Mouse (Mus musculus) bone marrow macrophage, adult 2 months (primary cell): ENCODE data around the gene Cd248. TPM values are rescaled to one million over a fixed set of nuclear protein-coding genes. Genes with fewer than 3 reads are reported as not detected.

Source experiments
- H3K27ac ChIP-seq: 2 replicates; pipeline ENCODE4 v1.5.1; 2012; ENCODE audit warnings: low read depth, low read length; ENCODE audit not compliant: insufficient read depth
- H3K4me1 ChIP-seq: 2 replicates; pipeline ENCODE4 v1.6.1; 2012; ENCODE audit warnings: low read length; ENCODE audit not compliant: control insufficient read depth, insufficient read depth
- H3K4me3 ChIP-seq: 2 replicates; pipeline ENCODE4 v1.5.1; 2012; ENCODE audit warnings: mild to moderate bottlenecking, low read length, moderate library complexity; ENCODE audit not compliant: insufficient read depth
- CTCF ChIP-seq: IDR thresholded peaks from 2 replicates; pipeline ENCODE4 v1.5.1; 2012; ENCODE audit warnings: low read depth, mild to moderate bottlenecking, low read length, moderate library complexity
- POLR2A ChIP-seq: IDR thresholded peaks from 2 replicates; pipeline ENCODE4 v1.6.1; 2012; ENCODE audit warnings: mild to moderate bottlenecking, low read depth, low read length, borderline replicate concordance
- polyA plus RNA-seq: library from polyadenylated mRNA; stranded (reverse); fragments of >200 nt; gene quantifications from 2 replicates; pipeline ENCODE4 v1.2.4, GENCODE M21; 2012; ENCODE audit not compliant: missing spikeins, insufficient read depth, insufficient read length

Gene Cd248
- polyA plus RNA-seq, 1 experiment: 0.35 TPM

DNA sequence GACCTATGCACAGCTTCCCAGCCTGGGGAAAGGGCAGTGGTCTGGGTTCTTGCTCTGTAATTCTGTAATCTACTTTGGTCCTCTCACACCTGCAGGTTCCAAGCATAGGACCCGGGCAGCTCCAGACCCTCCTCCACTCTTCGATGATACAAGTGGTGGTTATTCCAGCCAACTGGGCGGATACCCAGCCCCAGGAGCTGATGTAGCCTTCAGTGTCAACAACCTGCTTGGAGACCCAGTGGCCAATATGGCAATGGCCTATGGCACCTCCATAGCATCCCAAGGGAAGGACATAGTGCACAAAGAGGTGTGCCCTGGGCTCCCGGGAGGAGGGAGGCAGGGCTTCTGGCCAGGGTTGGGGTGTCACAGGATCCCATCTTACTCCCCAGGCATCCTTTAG, 21.4 kb downstream of the Cd248 start:
- peak overlapping the region; percentile 91 for H3K4me3 ChIP-seq
- TF ChIP-seq CTCF (no peak), POLR2A (no peak)
- no peak overlapping the region for H3K27ac ChIP-seq
- peaks cover 20% of the 10 kb centered on the region for H3K4me1 ChIP-seq

DNA sequence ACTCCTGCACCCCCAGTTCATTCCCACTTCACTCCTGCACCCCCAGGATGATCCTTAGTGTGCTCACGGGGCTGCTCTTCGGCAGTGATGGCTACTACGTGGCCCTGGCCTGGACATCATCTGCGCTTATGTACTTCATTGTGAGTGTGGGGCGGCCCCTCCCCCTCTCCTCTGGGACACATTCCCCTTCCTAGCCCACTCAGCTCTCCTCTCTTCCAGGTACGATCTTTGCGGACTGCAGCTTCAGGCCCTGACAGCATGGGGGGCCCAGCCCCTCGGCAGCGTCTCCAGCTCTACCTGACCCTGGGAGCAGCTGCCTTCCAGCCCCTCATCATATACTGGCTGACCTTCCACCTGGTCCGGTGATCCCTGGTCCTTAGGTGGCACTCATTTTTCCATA, 24.2 kb downstream of the Cd248 start:
- no peak overlapping the region for H3K27ac ChIP-seq
- no peak for TF ChIP-seq CTCF
- TF ChIP-seq POLR2A: no peak
- no peak overlapping the region for H3K4me3 ChIP-seq
- H3K4me1 ChIP-seq: peaks cover 16% of the 10 kb centered on the region

DNA sequence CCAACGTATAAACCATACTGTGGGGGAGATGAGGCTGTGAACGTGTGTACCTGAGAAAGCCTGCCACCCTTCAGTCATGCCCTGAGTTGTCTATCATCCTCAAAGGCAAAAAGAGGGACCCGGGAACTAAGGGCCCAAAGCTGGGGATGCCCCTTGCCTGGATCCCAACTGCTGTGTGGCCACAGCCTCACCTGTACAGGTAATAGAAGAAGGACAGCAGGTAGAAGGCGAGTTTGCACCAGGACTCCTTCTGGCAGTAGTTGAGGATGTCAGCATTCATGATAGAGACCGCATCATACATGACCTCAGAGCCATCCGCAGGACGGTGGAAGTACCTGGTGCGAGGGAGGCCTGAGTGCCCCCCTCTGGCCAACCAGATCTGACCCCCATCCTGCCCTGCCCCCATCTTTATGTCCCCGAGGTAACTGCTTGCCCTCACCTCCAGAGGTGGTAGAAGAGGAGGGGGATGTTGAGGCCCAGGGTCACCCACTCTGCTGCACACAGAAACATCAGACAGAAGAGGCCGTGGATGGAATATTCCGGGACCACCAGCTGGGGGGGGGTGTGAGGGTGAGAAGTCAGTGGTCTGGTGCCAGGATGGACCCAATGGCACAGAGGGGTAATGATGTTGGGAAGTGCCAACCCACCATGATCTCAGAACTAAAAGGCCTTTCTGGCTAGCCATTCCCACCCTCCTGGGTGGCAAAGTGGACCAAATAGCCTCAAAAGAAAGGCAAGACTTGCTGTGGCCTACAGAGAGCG, 25.8 kb downstream of the Cd248 start:
- H3K27ac ChIP-seq: no peak overlapping the region
- no peak for TF ChIP-seq CTCF
- TF ChIP-seq POLR2A: no peak
- no peak overlapping the region for H3K4me3 ChIP-seq
- H3K4me1 ChIP-seq: peaks cover 10% of the 10 kb centered on the region

DNA sequence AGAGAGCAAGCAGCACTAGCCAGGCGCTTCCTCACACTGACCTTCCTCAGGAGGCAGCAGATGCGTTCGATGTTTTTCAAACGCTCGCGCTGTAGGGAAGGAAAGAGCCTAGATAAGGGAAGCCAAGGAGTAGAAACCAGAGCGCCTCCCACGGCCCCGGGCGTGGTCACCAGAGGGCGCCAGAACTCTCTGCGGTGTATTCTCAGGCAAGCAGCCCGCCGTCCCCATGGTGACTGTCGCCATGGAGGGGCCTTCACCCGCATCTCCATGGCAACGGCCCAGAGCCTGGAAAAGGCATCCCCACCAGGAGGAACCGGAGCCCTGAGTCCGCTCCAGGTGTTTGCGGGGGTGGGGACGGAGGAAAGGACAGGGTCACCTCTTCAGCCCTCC, 26.4 kb downstream of the Cd248 start:
- H3K27ac ChIP-seq: no peak overlapping the region
- peaks cover 8% of the 10 kb centered on the region for H3K4me1 ChIP-seq
- no peak overlapping the region for H3K4me3 ChIP-seq

DNA sequence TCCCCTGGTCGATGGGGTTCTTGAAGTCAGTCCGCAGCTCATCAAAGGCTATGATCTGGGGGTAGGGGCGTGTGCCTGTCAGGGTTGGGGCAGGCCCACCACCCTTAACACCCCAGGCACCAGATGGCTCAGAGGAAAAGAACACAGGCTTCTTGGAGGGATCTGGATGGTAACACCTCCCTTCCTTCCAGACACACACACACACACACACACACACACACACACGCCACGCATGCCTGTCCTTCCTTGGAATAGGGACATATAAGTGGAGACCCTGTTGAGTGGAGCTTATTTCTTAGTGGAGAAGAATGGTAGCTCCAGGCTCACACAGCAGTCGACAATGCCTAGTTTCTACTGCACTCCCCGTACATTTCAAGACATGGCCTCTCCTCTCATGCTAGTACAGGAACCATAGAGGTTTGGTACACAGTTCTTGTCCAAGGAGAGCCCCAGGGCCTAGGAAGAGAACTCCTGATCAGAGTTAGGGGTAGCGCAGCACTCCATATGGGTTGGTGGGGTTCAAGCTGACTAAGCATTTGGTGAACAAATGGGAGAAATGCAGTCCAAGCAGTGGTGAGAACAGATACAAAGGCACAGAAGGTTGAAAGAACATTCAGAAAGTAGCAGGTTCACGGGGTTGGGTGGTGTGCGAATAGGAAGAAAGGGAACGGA, 27.0 kb downstream of the Cd248 start:
- Histone ChIP-seq H3K4me3 (no peak overlapping the region), H3K27ac (no peak overlapping the region), H3K4me1 (peaks cover 6% of the 10 kb centered on the region)
- no peak for TF ChIP-seq POLR2A
- TF ChIP-seq CTCF: no peak

More for the DNA sequence above, 26.4 kb downstream of the Cd248 start:
- TF ChIP-seq CTCF: peak; percentile 55; the same call in 1 of the 2 replicates
- TF ChIP-seq POLR2A: no peak

DNA sequence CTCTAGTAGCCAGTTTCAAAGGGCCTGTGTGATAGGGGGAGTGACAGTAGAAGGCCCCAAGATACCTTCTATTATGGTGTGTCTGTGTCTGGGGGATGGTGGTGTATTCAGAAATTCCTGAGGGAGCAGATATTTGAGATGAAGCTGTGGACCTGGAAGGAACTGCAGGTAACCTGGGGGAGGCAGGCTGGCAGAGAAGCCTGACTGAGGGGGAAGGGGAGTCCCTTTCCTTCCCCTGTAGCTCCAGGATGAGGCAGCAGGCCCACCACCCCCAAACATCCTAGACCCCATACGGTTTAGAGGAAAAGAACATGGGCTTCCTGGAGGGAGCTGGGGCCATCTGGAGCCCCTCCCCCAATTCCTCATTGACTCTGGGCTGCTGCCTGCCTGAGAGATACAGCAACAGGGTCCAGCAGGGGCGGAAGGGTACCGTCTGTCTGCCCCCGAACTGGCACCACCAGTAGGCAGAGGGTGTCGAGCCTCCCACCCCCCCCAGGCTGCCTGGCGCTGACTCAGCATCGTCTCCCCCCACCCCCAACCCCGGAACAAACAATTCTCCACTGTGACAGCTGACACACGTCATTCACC, 28.1 kb downstream of the Cd248 start:
- TF ChIP-seq CTCF (no peak), POLR2A (no peak)
- Histone ChIP-seq H3K27ac (no peak overlapping the region), H3K4me1 (peaks cover 6% of the 10 kb centered on the region), H3K4me3 (no peak overlapping the region)

DNA sequence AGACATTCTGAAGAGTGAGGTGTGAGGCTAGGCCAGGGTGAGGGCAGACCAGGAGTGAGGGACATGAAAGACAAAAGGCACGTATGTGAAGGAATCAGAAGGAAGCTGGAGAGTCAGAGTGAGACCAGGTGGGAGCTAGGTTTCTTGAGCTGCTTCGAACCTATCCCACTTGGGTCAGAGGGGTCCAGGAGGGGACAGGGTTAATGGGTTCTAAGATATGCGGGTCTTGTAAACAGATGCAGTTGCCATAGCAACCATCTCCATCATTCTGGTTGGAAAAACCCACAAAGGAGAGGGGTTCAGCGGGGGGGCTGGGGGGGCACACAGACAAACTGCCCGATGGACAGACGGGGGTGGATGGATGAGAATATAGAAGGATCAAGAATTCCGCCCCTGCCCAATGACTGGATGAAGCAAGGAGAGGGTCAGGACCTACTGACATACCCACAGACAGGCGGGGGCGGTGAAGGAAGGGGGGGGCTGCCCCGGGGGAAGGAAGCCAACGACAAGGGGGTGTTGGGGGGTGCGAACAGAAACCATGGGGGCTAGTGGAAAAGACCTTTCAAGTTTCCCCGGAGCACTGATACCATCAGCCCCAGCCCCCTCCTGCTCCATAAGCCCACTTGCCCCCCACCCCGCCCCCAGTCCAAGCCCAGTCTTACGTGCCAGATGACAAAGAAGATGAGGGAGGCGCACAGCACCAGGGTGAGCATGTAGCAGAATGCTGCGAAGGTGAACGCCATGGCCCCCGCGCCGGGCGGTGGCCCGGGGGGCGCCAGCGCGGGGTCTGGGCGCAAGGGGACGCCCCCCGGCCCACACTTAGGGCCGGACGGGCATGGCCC, 29.9 kb downstream of the Cd248 start:
- H3K4me3 ChIP-seq: no peak overlapping the region
- no peak overlapping the region for H3K27ac ChIP-seq
- no peak for TF ChIP-seq CTCF
- no peak for TF ChIP-seq POLR2A
- peaks cover 14% of the 10 kb centered on the region for H3K4me1 ChIP-seq

DNA sequence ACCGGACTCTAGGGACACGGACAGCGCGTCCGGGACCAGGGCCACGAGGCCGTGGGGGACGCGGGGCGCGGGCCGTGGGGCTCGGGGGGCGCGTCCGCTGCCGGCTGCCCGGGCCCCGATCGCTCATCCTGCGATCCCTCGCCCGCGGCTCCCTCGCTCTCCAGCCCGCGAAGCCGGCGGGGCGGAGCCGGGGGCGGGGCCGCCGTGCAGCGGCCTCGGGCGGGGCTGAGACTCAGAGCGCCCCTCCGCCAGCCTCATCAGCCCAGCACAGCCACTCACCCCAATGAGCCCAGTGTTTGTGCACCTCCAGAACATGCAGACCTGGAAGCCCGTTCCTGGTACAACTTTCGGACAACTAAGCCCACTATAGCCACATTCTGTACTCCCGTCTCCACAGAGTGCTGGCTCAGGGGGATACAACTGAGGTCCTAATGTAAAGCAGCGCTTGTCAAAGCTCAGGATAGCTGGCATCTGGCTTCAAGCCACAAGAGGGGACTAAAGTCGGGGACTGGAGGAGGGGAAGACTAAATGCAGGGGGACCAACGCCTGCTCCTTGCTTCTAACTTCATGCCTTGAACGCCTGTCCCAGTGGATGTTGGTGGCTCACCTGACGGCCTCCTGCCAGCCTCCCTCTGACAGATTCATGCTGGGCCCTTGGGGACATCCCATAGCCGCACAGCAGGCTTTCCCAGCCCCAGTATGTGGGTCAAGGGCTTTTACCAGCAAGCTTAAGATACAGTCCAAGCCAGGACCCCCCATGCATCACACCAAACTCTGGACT, 30.7 kb downstream of the Cd248 start, which contains the start of gene Cnih2:
TSS of gene Cnih2 (minus strand) at position 159 of the 781 bp plus-strand sequence.
- Histone ChIP-seq H3K4me3 (no peak within 1 kb of the TSS), H3K27ac (no peak within 1 kb of the TSS), H3K4me1 (peaks cover 17% of the 10 kb centered on the region)
- no peak for TF ChIP-seq CTCF
- TF ChIP-seq POLR2A: no peak

DNA sequence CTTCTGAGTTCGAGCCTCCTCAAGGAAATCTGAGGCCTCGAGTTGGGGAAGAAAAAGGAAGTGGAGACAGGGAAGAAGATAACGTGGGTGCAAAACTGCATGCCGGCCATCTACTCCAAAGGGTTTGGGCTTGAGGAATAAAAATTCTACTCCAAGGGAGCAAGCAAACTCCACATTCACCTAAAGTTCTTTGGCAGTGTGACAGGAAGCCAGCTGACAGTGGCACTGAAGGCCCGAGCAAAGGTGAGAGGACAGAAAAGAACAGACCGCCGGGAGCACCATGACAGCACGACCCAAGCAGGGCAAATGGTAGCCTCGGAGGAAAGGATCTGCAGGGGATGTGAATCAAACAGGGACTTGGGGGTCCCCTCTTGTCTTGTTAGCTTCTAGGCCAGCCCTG, 38.2 kb downstream of the Cd248 start:
- Histone ChIP-seq H3K4me3 (peak overlapping the region; percentile 89), H3K4me1 (peaks cover 28% of the 10 kb centered on the region), H3K27ac (peak overlapping the region; percentile 97)
- no peak for TF ChIP-seq CTCF
- no peak for TF ChIP-seq POLR2A
